Mouse (Mus musculus) forebrain, postnatal 0 days (tissue): ENCODE measurements at regions not wholly inside any gene's neighbourhood (a gene's known extent, or its start where the extent isn't known, plus 50 kb on each side); places are given as distances from the start of the nearest gene placed in this dataset.
A peak's percentile ranks its signal among the peaks of the same experiment; 100 is the strongest.

ENCODE experiments used
- ATAC-seq: fragments of 200-750 bp; cut with Nextera tagmentation; 2 replicates; pipeline ENCODE4 v1.8.0; 2017; ENCODE audit warnings: mild to moderate bottlenecking, moderate library complexity
- DNase-seq: peaks from one replicate; pipeline ENCODE4 v3.0.0-alpha.2; 2015
- H3K27ac ChIP-seq: fragments of 300-500 bp; sonication (generic); 2 replicates; pipeline ENCODE4 v1.5.1; 2014; ENCODE audit warnings: low read depth, mild to moderate bottlenecking, antibody characterized with exemption, low read length, moderate library complexity, mixed read lengths
- H3K27me3 ChIP-seq: fragments of 300-500 bp; sonication (generic); 2 replicates; pipeline ENCODE4 v1.6.1; 2014; ENCODE audit warnings: mild to moderate bottlenecking, low read length, mixed read lengths; ENCODE audit not compliant: insufficient read depth
- H3K36me3 ChIP-seq: fragments of 300-500 bp; sonication (generic); 2 replicates; pipeline ENCODE4 v1.6.1; 2014; ENCODE audit warnings: mild to moderate bottlenecking, moderate library complexity; ENCODE audit not compliant: insufficient read depth
- H3K4me1 ChIP-seq: fragments of 300-500 bp; sonication (generic); 2 replicates; pipeline ENCODE4 v1.6.1; 2014; ENCODE audit warnings: antibody characterized with exemption; ENCODE audit not compliant: insufficient read depth
- H3K4me2 ChIP-seq: fragments of 300-500 bp; sonication (generic); 2 replicates; pipeline ENCODE4 v1.6.1; 2014; ENCODE audit warnings: low read depth, mild to moderate bottlenecking, moderate library complexity
- H3K4me3 ChIP-seq: fragments of 300-500 bp; sonication (generic); 2 replicates; pipeline ENCODE4 v1.5.1; 2014; ENCODE audit warnings: low read depth, low read length, mixed read lengths
- H3K9ac ChIP-seq: fragments of 300-500 bp; sonication (generic); 2 replicates; pipeline ENCODE4 v1.6.1; 2014; ENCODE audit warnings: mild to moderate bottlenecking
- H3K9me3 ChIP-seq: fragments of 300-500 bp; sonication (generic); 2 replicates; pipeline ENCODE4 v1.6.1; 2016; ENCODE audit warnings: low read length
- CTCF ChIP-seq: sonication (generic); IDR thresholded peaks from 2 replicates; pipeline ENCODE4 v1.5.1; 2016; ENCODE audit warnings: antibody characterized with exemption, control low read depth, low read depth
- WGBS: fragments of 180-500 bp; shearing (Covaris S2); extraction: QIAGEN DNeasy Blood & Tissue Kit; methylation state at CpG from one replicate; pipeline ENCODE4 v1.1.7; 2014; 5-methylcytosine and 5-hydroxymethylcytosine counted together

- 90% methylated on average over 5 of the region's 5 CpGs for WGBS
- no peak for TF ChIP-seq CTCF
- H3K4me1 ChIP-seq = no peaks in the 10 kb centered on the region
- DNase-seq (no peak), ATAC-seq (no peak)
- H3K27me3 ChIP-seq = no peaks in the 10 kb centered on the region; the same call in 1 of the 2 replicates
- H3K27ac ChIP-seq = no peak overlapping the region
- no peak overlapping the region for H3K4me2 ChIP-seq
- H3K36me3 ChIP-seq = no peaks in the 10 kb centered on the region
- H3K9ac ChIP-seq = no peak overlapping the region
- no peak overlapping the region for H3K4me3 ChIP-seq
- no peaks in the 10 kb centered on the region for H3K9me3 ChIP-seq
These were observed 560.6 kb downstream of the Nyap2 start for GRCm38 (mm10) chr1:81637357-81637756.

- WGBS = 73% methylated on average over 9 of the region's 9 CpGs
- no peak overlapping the region for H3K9ac ChIP-seq
- DNase-seq = peak; percentile 34
- peak; percentile 48; the same call in 1 of the 2 replicates for ATAC-seq
- H3K4me3 ChIP-seq = no peak overlapping the region
- H3K27ac ChIP-seq = no peak overlapping the region
- H3K27me3 ChIP-seq = no peaks in the 10 kb centered on the region
- no peaks in the 10 kb centered on the region for H3K36me3 ChIP-seq
- H3K4me2 ChIP-seq = no peak overlapping the region
- no peak for TF ChIP-seq CTCF
- H3K9me3 ChIP-seq = no peaks in the 10 kb centered on the region
- H3K4me1 ChIP-seq = no peaks in the 10 kb centered on the region
These were observed 576.4 kb downstream of the Nyap2 start for GRCm38 (mm10) chr1:81652990-81653717.

- H3K27ac ChIP-seq = no peak overlapping the region
- ATAC-seq (no peak), DNase-seq (no peak)
- H3K4me2 ChIP-seq = no peak overlapping the region
- H3K4me1 ChIP-seq = no peaks in the 10 kb centered on the region
- no peaks in the 10 kb centered on the region for H3K36me3 ChIP-seq
- H3K27me3 ChIP-seq = no peaks in the 10 kb centered on the region
- 79% methylated on average over 4 of the region's 4 CpGs for WGBS
- no peak for TF ChIP-seq CTCF
- H3K4me3 ChIP-seq = no peak overlapping the region
- no peak overlapping the region for H3K9ac ChIP-seq
- no peaks in the 10 kb centered on the region for H3K9me3 ChIP-seq
These were observed 571.7 kb upstream of the Gm9747 start for GRCm38 (mm10) chr1:81661245-81661644.

- H3K9ac ChIP-seq = no peak overlapping the region
- H3K4me1 ChIP-seq = no peaks in the 10 kb centered on the region
- WGBS = 83% methylated on average over 2 of the region's 2 CpGs
- DNase-seq (no peak), ATAC-seq (no peak)
- no peak overlapping the region for H3K4me2 ChIP-seq
- H3K36me3 ChIP-seq = no peaks in the 10 kb centered on the region
- no peak overlapping the region for H3K4me3 ChIP-seq
- H3K27ac ChIP-seq = no peak overlapping the region
- TF ChIP-seq CTCF = no peak
- H3K9me3 ChIP-seq = no peaks in the 10 kb centered on the region
- H3K27me3 ChIP-seq = no peaks in the 10 kb centered on the region
These were observed 561.8 kb upstream of the Gm9747 start for GRCm38 (mm10) chr1:81671142-81671541.

GRCm38 (mm10) chr1:81671725-81672124 is 561.2 kb upstream of the Gm9747 start:
- Histone ChIP-seq H3K27ac (no peak overlapping the region), H3K4me2 (no peak overlapping the region), H3K9me3 (no peaks in the 10 kb centered on the region), H3K27me3 (no peaks in the 10 kb centered on the region), H3K9ac (no peak overlapping the region), H3K36me3 (no peaks in the 10 kb centered on the region), H3K4me3 (no peak overlapping the region), H3K4me1 (no peaks in the 10 kb centered on the region)
- no peak for ATAC-seq
- TF ChIP-seq CTCF = no peak
- no peak for DNase-seq
- WGBS = 93% methylated on average over 3 of the region's 3 CpGs

GRCm38 (mm10) chr1:81675576-81676342 is 557.2 kb upstream of the Gm9747 start:
- Histone ChIP-seq H3K4me3 (no peak overlapping the region), H3K27me3 (no peaks in the 10 kb centered on the region), H3K27ac (no peak overlapping the region), H3K9ac (no peak overlapping the region), H3K4me2 (no peak overlapping the region), H3K9me3 (no peaks in the 10 kb centered on the region), H3K4me1 (no peaks in the 10 kb centered on the region), H3K36me3 (no peaks in the 10 kb centered on the region)
- TF ChIP-seq CTCF = no peak
- DNase-seq (no peak), ATAC-seq (no peak)
- WGBS = 76% methylated on average over 5 of the region's 5 CpGs

GRCm38 (mm10) chr1:81677768-81678400 is 555.0 kb upstream of the Gm9747 start:
- ATAC-seq = no peak
- H3K4me2 ChIP-seq = no peak overlapping the region
- 48% methylated on average over 1 of the region's 1 CpGs for WGBS
- no peak overlapping the region for H3K27ac ChIP-seq
- TF ChIP-seq CTCF = no peak
- DNase-seq = peak; percentile 48
- no peak overlapping the region for H3K4me3 ChIP-seq
- H3K9me3 ChIP-seq = no peaks in the 10 kb centered on the region
- H3K4me1 ChIP-seq = no peaks in the 10 kb centered on the region
- no peaks in the 10 kb centered on the region for H3K36me3 ChIP-seq
- no peak overlapping the region for H3K9ac ChIP-seq
- no peaks in the 10 kb centered on the region for H3K27me3 ChIP-seq
